Mouse (Mus musculus): ENCODE measurements around the gene Kpnb1.

DNA sequence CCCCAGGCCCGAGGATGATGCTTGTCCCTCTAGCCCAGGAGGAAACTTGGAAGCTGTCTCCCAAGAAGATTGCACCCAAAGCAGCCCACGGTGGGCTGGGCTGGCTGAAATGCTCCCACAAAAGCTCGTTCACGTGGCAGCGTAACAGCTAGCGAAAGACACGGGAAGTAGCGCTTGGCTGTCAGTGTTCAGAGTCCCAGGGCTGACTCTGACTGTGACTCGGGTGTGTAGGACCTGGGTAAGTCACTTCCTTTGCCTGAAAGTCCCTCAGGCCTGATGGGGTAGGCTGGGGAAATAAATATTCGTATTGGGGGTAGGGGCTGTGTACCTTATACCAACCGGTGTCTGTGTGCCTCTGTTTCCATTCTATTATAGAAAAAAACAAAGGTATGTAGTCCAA is 71.9 kb downstream of the Kpnb1 start:
- TF ChIP-seq GATA1 (IDR thresholded peaks at IDR 0.05; ENCODE audit: low read length) (no peak), TAL1 (IDR thresholded peaks at IDR 0.05; ENCODE audit: low read length) (no peak)
